In genomic region chr16:93934588-93934987, GRCm38 (mm10) we compare ENCODE assay signal across 15 mouse cellular contexts. TPM values are rescaled to one million over a fixed set of nuclear protein-coding genes. Genes with fewer than 3 reads are reported as not detected.
A peak's percentile ranks its signal among the peaks of the same experiment; 100 is the strongest.
DNase-seq lines count a peak whose midpoint lies in the region; ATAC-seq and TF ChIP-seq lines count a peak whose summit lies in the region.
"Had no signal": no experiment of that assay in that cellular context is flagged by ENCODE, and none has a peak within 500 bp of the region (broad histone marks: within the 10 kb centered on the region; RNA-seq: fewer than 3 reads in every experiment).

No protein-coding gene starts in this region.

- no peaks in the 10 kb centered on the region for H3K9me3 ChIP-seq in embryonic facial prominence, embryonic 13.5 days
- H3K9me3 ChIP-seq in embryonic facial prominence, embryonic 10.5 days = no peaks in the 10 kb centered on the region
- H3K9me3 ChIP-seq in kidney, embryonic 14.5 days (ENCODE audit: control insufficient read depth, low read length) = no peaks in the 10 kb centered on the region
- no peaks in the 10 kb centered on the region for H3K9me3 ChIP-seq in intestine, postnatal 0 days (ENCODE audit: control insufficient read depth)
- H3K9me3 ChIP-seq: neural tube, embryonic 13.5 days had no signal

- no peak overlapping the region for H3K27ac ChIP-seq in embryonic facial prominence, embryonic 13.5 days
- H3K27ac ChIP-seq in embryonic facial prominence, embryonic 10.5 days (replicated peaks) = no peak overlapping the region
- H3K27ac ChIP-seq in kidney, embryonic 14.5 days (ENCODE audit: low read depth, low read length) = no peak overlapping the region
- H3K27ac ChIP-seq in intestine, postnatal 0 days (ENCODE audit: low read depth, low read length) = no peak overlapping the region
- H3K27ac ChIP-seq: hindbrain, embryonic 14.5 days; neural tube, embryonic 13.5 days had no signal

- H3K4me3 ChIP-seq in embryonic facial prominence, embryonic 13.5 days = no peak overlapping the region
- no peak overlapping the region for H3K4me3 ChIP-seq in embryonic facial prominence, embryonic 10.5 days
- no peak overlapping the region for H3K4me3 ChIP-seq in kidney, embryonic 14.5 days (ENCODE audit: low read length)
- no peak overlapping the region for H3K4me3 ChIP-seq in intestine, postnatal 0 days (ENCODE audit: low read depth, low read length)
- H3K4me3 ChIP-seq: neural tube, embryonic 13.5 days had no signal

- no peaks in the 10 kb centered on the region for H3K36me3 ChIP-seq in embryonic facial prominence, embryonic 13.5 days
- no peaks in the 10 kb centered on the region for H3K36me3 ChIP-seq in embryonic facial prominence, embryonic 10.5 days (replicated peaks)
- H3K36me3 ChIP-seq in kidney, embryonic 14.5 days (ENCODE audit: control insufficient read depth, insufficient read depth, low read length) = no peaks in the 10 kb centered on the region
- no peaks in the 10 kb centered on the region for H3K36me3 ChIP-seq in intestine, postnatal 0 days (ENCODE audit: control insufficient read depth, insufficient read depth)
- H3K36me3 ChIP-seq: neural tube, embryonic 13.5 days had no signal

- H3K9ac ChIP-seq in embryonic facial prominence, embryonic 13.5 days = no peak overlapping the region
- H3K9ac ChIP-seq in kidney, embryonic 14.5 days (ENCODE audit: low read depth, low read length) = no peak overlapping the region
- no peak overlapping the region for H3K9ac ChIP-seq in intestine, postnatal 0 days (ENCODE audit: low read depth, low read length)
- H3K9ac ChIP-seq: hindbrain, embryonic 14.5 days; neural tube, embryonic 13.5 days had no signal

- no peak for TF ChIP-seq CTCF in intestine, postnatal 0 days (IDR thresholded peaks at IDR 0.05; ENCODE audit: low read depth)

- DNase-seq in embryonic facial prominence, embryonic 10.5 days (ENCODE audit: low spot score) = no peak
- no peak for DNase-seq in kidney, postnatal 14 days
- peak; percentile 23 for DNase-seq in CD4-positive, CD25-positive, alpha-beta regulatory T cell, adult 2 months (ENCODE audit: low read depth, low spot score)
- no peak for DNase-seq in adrenal gland, postnatal 36 days
- DNase-seq in thymus, postnatal 4 days = no peak
- DNase-seq: cerebellum, adult 18-20 months; kidney, adult 8-10 months; layer of hippocampus, postnatal 36 days; left cerebral cortex, postnatal 4 days; lung, adult 2 months had no signal

- 22% methylated on average over 13 of the region's 13 CpGs for WGBS in embryonic facial prominence, embryonic 13.5 days
- 16% methylated on average over 13 of the region's 13 CpGs for WGBS in embryonic facial prominence, embryonic 10.5 days
- 21% methylated on average over 13 of the region's 13 CpGs for whole genome bisulfite sequencing in kidney, embryonic 14.5 days
- WGBS in intestine, postnatal 0 days = 27% methylated on average over 13 of the region's 13 CpGs

- H3K27me3 ChIP-seq in embryonic facial prominence, embryonic 13.5 days = peaks cover 40% of the 10 kb centered on the region
- peaks cover 45% of the 10 kb centered on the region for H3K27me3 ChIP-seq in embryonic facial prominence, embryonic 10.5 days (replicated peaks; ENCODE audit: low read depth, poor library complexity, severe bottlenecking)
- peaks cover 36% of the 10 kb centered on the region; the same call in 1 of the 2 replicates for H3K27me3 ChIP-seq in kidney, embryonic 14.5 days (ENCODE audit: control insufficient read depth, insufficient read depth, low read length)
- H3K27me3 ChIP-seq in intestine, postnatal 0 days (replicated peaks; ENCODE audit: control insufficient read depth, insufficient read depth, low read length) = no peaks in the 10 kb centered on the region

- peak overlapping the region; percentile 22 for H3K4me2 ChIP-seq in embryonic facial prominence, embryonic 13.5 days
- H3K4me2 ChIP-seq in kidney, embryonic 14.5 days (replicated peaks; ENCODE audit: low read depth, low read length) = peak overlapping the region; percentile 15; the same call in 1 of the 2 replicates
- peak overlapping the region; percentile 40 for H3K4me2 ChIP-seq in intestine, postnatal 0 days (replicated peaks; ENCODE audit: low read depth)
- H3K4me2 ChIP-seq: hindbrain, embryonic 14.5 days; neural tube, embryonic 13.5 days had no signal

- H3K4me1 ChIP-seq in embryonic facial prominence, embryonic 13.5 days = peaks cover 27% of the 10 kb centered on the region
- peaks cover 46% of the 10 kb centered on the region for H3K4me1 ChIP-seq in embryonic facial prominence, embryonic 10.5 days
- H3K4me1 ChIP-seq in kidney, embryonic 14.5 days (ENCODE audit: control insufficient read depth, insufficient read depth, low read length) = peaks cover 7% of the 10 kb centered on the region; the same call in 1 of the 2 replicates
- H3K4me1 ChIP-seq in intestine, postnatal 0 days (replicated peaks; ENCODE audit: control insufficient read depth, insufficient read depth, low read length) = peaks cover 14% of the 10 kb centered on the region

- no peak for ATAC-seq in embryonic facial prominence, embryonic 13.5 days (ENCODE audit: insufficient number of reproducible peaks, insufficient read depth, low FRiP score, low TSS enrichment, low read depth)
- ATAC-seq in kidney, embryonic 14.5 days (ENCODE audit: low FRiP score, low TSS enrichment) = no peak
- no peak for ATAC-seq in intestine, postnatal 0 days

RNA-seq across cellular contexts. Expression of gene Chaf1b, which starts 50.9 kb away (rescaled TPM):
- polyA plus RNA-seq in embryonic facial prominence, embryonic 13.5 days (2015; fragmentation: Nextera tagmentation; extraction: Ambion mirVana) = 78.0 and 79.4 TPM in 2 replicates
- polyA plus RNA-seq in embryonic facial prominence, embryonic 10.5 days (2016; fragmentation: Nextera tagmentation; extraction: Ambion mirVana) = 138 and 142 TPM in 2 replicates
- 91.6 and 91.7 TPM in 2 replicates for polyA plus RNA-seq in kidney, embryonic 14.5 days (2014; fragmentation: Nextera tagmentation; extraction: Ambion mirVana)
- polyA plus RNA-seq in intestine, postnatal 0 days (2015; fragmentation: Nextera tagmentation; extraction: Ambion mirVana) = 18.6 and 19.4 TPM in 2 replicates
- 1 to 10 TPM; 3.0 to 3.9 TPM for total RNA-seq in adrenal gland, postnatal 36 days (2021)
